ENCODE assay signal across 8 mouse cellular contexts in genomic region chr5:137671443-137672240, GRCm38 (mm10). TPM values are rescaled to one million over a fixed set of nuclear protein-coding genes. Genes with fewer than 3 reads are reported as not detected.
DNase-seq lines count a peak whose midpoint lies in the region; ATAC-seq and TF ChIP-seq lines count a peak whose summit lies in the region.

No protein-coding gene starts in this region.

- peaks cover 39% of the 10 kb centered on the region for H3K4me1 ChIP-seq in bone marrow macrophage, adult 2 months (ENCODE audit: control insufficient read depth, insufficient read depth, low read length)
- H3K4me1 ChIP-seq in kidney, embryonic 15.5 days, result peaks cover 27% of the 10 kb centered on the region
- H3K4me1 ChIP-seq in lung, embryonic 16.5 days (replicated peaks; ENCODE audit: control insufficient read depth, insufficient read depth, low read length), result peaks cover 14% of the 10 kb centered on the region
- peaks cover 6% of the 10 kb centered on the region; the same call in 1 of the 2 replicates for H3K4me1 ChIP-seq in stomach, postnatal 0 days (replicated peaks; ENCODE audit: control insufficient read depth, insufficient read depth)

- no peak for TF ChIP-seq EP300 in stomach, postnatal 0 days (optimal IDR thresholded peaks at IDR 0.05)

- H3K9ac ChIP-seq in kidney, embryonic 15.5 days, result no peak overlapping the region
- H3K9ac ChIP-seq in lung, embryonic 16.5 days (ENCODE audit: low read length), result no peak overlapping the region
- 0 out of 2 replicates have a peak overlapping the region, but pooled peaks have one; percentile 23 for H3K9ac ChIP-seq in stomach, postnatal 0 days (ENCODE audit: low read length)

- no peak for TF ChIP-seq CTCF in bone marrow macrophage, adult 2 months (IDR thresholded peaks at IDR 0.05; ENCODE audit: low read depth, low read length)
- TF ChIP-seq CTCF in stomach, postnatal 0 days (IDR thresholded peaks at IDR 0.05; ENCODE audit: low read depth), result peak; percentile 1; the same call in 1 of the 2 replicates

- no peaks in the 10 kb centered on the region for H3K27me3 ChIP-seq in kidney, embryonic 15.5 days
- no peaks in the 10 kb centered on the region for H3K27me3 ChIP-seq in lung, embryonic 16.5 days (ENCODE audit: control insufficient read depth, insufficient read depth, low read depth, low read length)
- H3K27me3 ChIP-seq in stomach, postnatal 0 days (ENCODE audit: control insufficient read depth, insufficient read depth, low read length), result no peaks in the 10 kb centered on the region

- H3K9me3 ChIP-seq in kidney, embryonic 15.5 days (replicated peaks), result no peaks in the 10 kb centered on the region
- no peaks in the 10 kb centered on the region for H3K9me3 ChIP-seq in lung, embryonic 16.5 days (ENCODE audit: control insufficient read depth, low read length)
- no peaks in the 10 kb centered on the region for H3K9me3 ChIP-seq in stomach, postnatal 0 days (ENCODE audit: control insufficient read depth, low read length)

- H3K36me3 ChIP-seq in kidney, embryonic 15.5 days, result peaks cover 11% of the 10 kb centered on the region
- peaks cover 4% of the 10 kb centered on the region for H3K36me3 ChIP-seq in lung, embryonic 16.5 days (ENCODE audit: control insufficient read depth, insufficient read depth, low read length)
- H3K36me3 ChIP-seq in stomach, postnatal 0 days (ENCODE audit: control insufficient read depth, insufficient read depth, low read length), result 0 out of 2 replicates have a peak, but pooled peaks cover 2% of the 10 kb centered on the region

- peak overlapping the region; percentile 98 for H3K27ac ChIP-seq in bone marrow macrophage, adult 2 months (ENCODE audit: insufficient read depth, low read depth, low read length)
- peak overlapping the region; percentile 84 for H3K27ac ChIP-seq in kidney, embryonic 15.5 days
- H3K27ac ChIP-seq in lung, embryonic 16.5 days (ENCODE audit: low read length), result peak overlapping the region; percentile 40
- peak overlapping the region; percentile 90 for H3K27ac ChIP-seq in stomach, postnatal 0 days (replicated peaks)

- intact Hi-C loops in left cerebral cortex, postnatal 4 days (cut with DNase I), result no loop called here

- peak overlapping the region; percentile 19; the same call in 1 of the 2 replicates for H3K4me2 ChIP-seq in kidney, embryonic 15.5 days
- no peak overlapping the region for H3K4me2 ChIP-seq in lung, embryonic 16.5 days (ENCODE audit: low read depth, low read length)
- H3K4me2 ChIP-seq in stomach, postnatal 0 days (replicated peaks; ENCODE audit: low read depth), result peak overlapping the region; percentile 18; the same call in 1 of the 2 replicates

- no peak for TF ChIP-seq POLR2A in bone marrow macrophage, adult 2 months (IDR thresholded peaks at IDR 0.05; ENCODE audit: borderline replicate concordance, low read depth, low read length)

- DNase-seq in left cerebral cortex, adult 18-20 months (ENCODE audit: low spot score in 2 of 2), result peak; percentile 51 to 55
- no peak for DNase-seq in left cerebral cortex, postnatal 4 days
- peak; percentile 91 for DNase-seq in heart, adult 8-10 months (ENCODE audit: low spot score)
- DNase-seq in stomach, postnatal 0 days (ENCODE audit: low spot score), result peak; percentile 70

- ATAC-seq in kidney, embryonic 15.5 days (replicated peaks; ENCODE audit: low FRiP score), result peak; percentile 78; the same call in 1 of the 2 replicates
- peak; percentile 82 for ATAC-seq in lung, embryonic 16.5 days (ENCODE audit: low read depth)
- peak; percentile 90 for ATAC-seq in stomach, postnatal 0 days (ENCODE audit: low FRiP score, low TSS enrichment)
- no peak for ATAC-seq in CD4-positive, CD25-positive, alpha-beta regulatory T cell, adult 4 months

- H3K4me3 ChIP-seq in bone marrow macrophage, adult 2 months (ENCODE audit: insufficient read depth, low read length), result peak overlapping the region; percentile 31
- no peak overlapping the region for H3K4me3 ChIP-seq in kidney, embryonic 15.5 days (replicated peaks)
- no peak overlapping the region for H3K4me3 ChIP-seq in lung, embryonic 16.5 days (ENCODE audit: low read length)
- no peak overlapping the region for H3K4me3 ChIP-seq in stomach, postnatal 0 days (ENCODE audit: low read depth, low read length)

- 12% methylated on average over 9 of the region's 9 CpGs for WGBS in kidney, embryonic 15.5 days
- WGBS in lung, embryonic 16.5 days, result 16% methylated on average over 9 of the region's 9 CpGs
- 13% methylated on average over 9 of the region's 9 CpGs for WGBS in stomach, postnatal 0 days

RNA-seq across cellular contexts. Expression of gene Agfg2, which starts 12.9 kb away (rescaled TPM):
- 10 to 100 TPM; 46.9 to 48.9 TPM for total RNA-seq in left cerebral cortex, adult 18-20 months (2021)
- 10 to 100 TPM; 23.9 to 24.7 TPM for total RNA-seq in left cerebral cortex, postnatal 4 days (2021)
- 18.1 and 22.5 TPM in 2 replicates for polyA plus RNA-seq in bone marrow macrophage, adult 2 months (2012; ENCODE audit: insufficient read depth, insufficient read length, missing spikeins)
- total RNA-seq in heart, adult 8-10 months (2022), result 10 to 100 TPM; 13.1 to 23.0 (median 15.4) TPM
- polyA plus RNA-seq in kidney, embryonic 15.5 days (2015; fragmentation: Nextera tagmentation; extraction: Ambion mirVana), result 18.9 and 23.1 TPM in 2 replicates
- polyA plus RNA-seq in lung, embryonic 16.5 days (2015; fragmentation: Nextera tagmentation; extraction: Ambion mirVana), result 14.2 and 16.3 TPM in 2 replicates
- 10.4 and 12.4 TPM in 2 replicates for polyA plus RNA-seq in stomach, postnatal 0 days (2015; fragmentation: Nextera tagmentation; extraction: Ambion mirVana)
- polyA plus RNA-seq in CD4-positive, CD25-positive, alpha-beta regulatory T cell, adult 4 months (2017; shearing (Covaris generic)), result 10 to 100 TPM; 14.3 to 15.7 TPM

RNA-seq across cellular contexts. Expression of gene Irs3, which starts 26.1 kb away (rescaled TPM):
- total RNA-seq in left cerebral cortex, adult 18-20 months (2021), result under 1 TPM; 0.44 to 0.87 TPM
- total RNA-seq in left cerebral cortex, postnatal 4 days (2021), result under 1 TPM in 1 of 2 experiments, not detected in 1; 0.28 TPM
- not detected in 2 replicates for polyA plus RNA-seq in bone marrow macrophage, adult 2 months (2012; ENCODE audit: insufficient read depth, insufficient read length, missing spikeins)
- under 1 TPM; 0.30 to 0.94 (median 0.56) TPM for total RNA-seq in heart, adult 8-10 months (2022)
- 0.80 and 0.82 TPM in 2 replicates for polyA plus RNA-seq in kidney, embryonic 15.5 days (2015; fragmentation: Nextera tagmentation; extraction: Ambion mirVana)
- polyA plus RNA-seq in lung, embryonic 16.5 days (2015; fragmentation: Nextera tagmentation; extraction: Ambion mirVana), result 0.38 TPM in 1 of 2 replicates, not detected in the other
- polyA plus RNA-seq in stomach, postnatal 0 days (2015; fragmentation: Nextera tagmentation; extraction: Ambion mirVana), result 0.07 and 0.15 TPM in 2 replicates
- polyA plus RNA-seq in CD4-positive, CD25-positive, alpha-beta regulatory T cell, adult 4 months (2017; shearing (Covaris generic)), result not detected

RNA-seq across cellular contexts. Expression of gene Sap25, which starts 30.5 kb away (rescaled TPM):
- 10 to 100 TPM in 1 of 2 experiments, 1 to 10 TPM in 1; 6.9 to 10.6 TPM for total RNA-seq in left cerebral cortex, adult 18-20 months (2021)
- total RNA-seq in left cerebral cortex, postnatal 4 days (2021), result 1 to 10 TPM; 2.8 to 4.9 TPM
- 107 and 128 TPM in 2 replicates for polyA plus RNA-seq in bone marrow macrophage, adult 2 months (2012; ENCODE audit: insufficient read depth, insufficient read length, missing spikeins)
- 1 to 10 TPM; 1.6 to 4.0 (median 2.8) TPM for total RNA-seq in heart, adult 8-10 months (2022)
- polyA plus RNA-seq in kidney, embryonic 15.5 days (2015; fragmentation: Nextera tagmentation; extraction: Ambion mirVana), result 8.2 and 10.5 TPM in 2 replicates
- polyA plus RNA-seq in lung, embryonic 16.5 days (2015; fragmentation: Nextera tagmentation; extraction: Ambion mirVana), result 9.7 and 12.4 TPM in 2 replicates
- 3.7 and 4.1 TPM in 2 replicates for polyA plus RNA-seq in stomach, postnatal 0 days (2015; fragmentation: Nextera tagmentation; extraction: Ambion mirVana)
- polyA plus RNA-seq in CD4-positive, CD25-positive, alpha-beta regulatory T cell, adult 4 months (2017; shearing (Covaris generic)), result 10 to 100 TPM; 43.0 to 46.6 TPM

RNA-seq across cellular contexts. Expression of gene Gm20605, which starts 42.7 kb away (rescaled TPM):
- total RNA-seq in left cerebral cortex, adult 18-20 months (2021), result 10 to 100 TPM in 1 of 2 experiments, 1 to 10 TPM in 1; 9.7 to 10.1 TPM
- total RNA-seq in left cerebral cortex, postnatal 4 days (2021), result 10 to 100 TPM in 1 of 2 experiments, 1 to 10 TPM in 1; 9.9 to 10.2 TPM
- 37.5 and 42.1 TPM in 2 replicates for polyA plus RNA-seq in bone marrow macrophage, adult 2 months (2012; ENCODE audit: insufficient read depth, insufficient read length, missing spikeins)
- total RNA-seq in heart, adult 8-10 months (2022), result 1 to 10 TPM; 2.3 to 4.2 (median 2.7) TPM
- polyA plus RNA-seq in kidney, embryonic 15.5 days (2015; fragmentation: Nextera tagmentation; extraction: Ambion mirVana), result 10.4 and 13.1 TPM in 2 replicates
- polyA plus RNA-seq in lung, embryonic 16.5 days (2015; fragmentation: Nextera tagmentation; extraction: Ambion mirVana), result 14.8 and 18.1 TPM in 2 replicates
- polyA plus RNA-seq in stomach, postnatal 0 days (2015; fragmentation: Nextera tagmentation; extraction: Ambion mirVana), result 2.4 and 3.4 TPM in 2 replicates
- 10 to 100 TPM; 11.5 to 15.5 TPM for polyA plus RNA-seq in CD4-positive, CD25-positive, alpha-beta regulatory T cell, adult 4 months (2017; shearing (Covaris generic))

RNA-seq across cellular contexts. Expression of gene Lrch4, which starts 42.7 kb away (rescaled TPM):
- 10 to 100 TPM; 13.8 to 14.3 TPM for total RNA-seq in left cerebral cortex, adult 18-20 months (2021)
- 10 to 100 TPM; 13.7 to 13.9 TPM for total RNA-seq in left cerebral cortex, postnatal 4 days (2021)
- 209 and 221 TPM in 2 replicates for polyA plus RNA-seq in bone marrow macrophage, adult 2 months (2012; ENCODE audit: insufficient read depth, insufficient read length, missing spikeins)
- total RNA-seq in heart, adult 8-10 months (2022), result 10 to 100 TPM; 13.1 to 17.8 (median 17.1) TPM
- polyA plus RNA-seq in kidney, embryonic 15.5 days (2015; fragmentation: Nextera tagmentation; extraction: Ambion mirVana), result 47.4 and 50.6 TPM in 2 replicates
- 34.2 and 42.6 TPM in 2 replicates for polyA plus RNA-seq in lung, embryonic 16.5 days (2015; fragmentation: Nextera tagmentation; extraction: Ambion mirVana)
- polyA plus RNA-seq in stomach, postnatal 0 days (2015; fragmentation: Nextera tagmentation; extraction: Ambion mirVana), result 22.5 and 27.0 TPM in 2 replicates
- polyA plus RNA-seq in CD4-positive, CD25-positive, alpha-beta regulatory T cell, adult 4 months (2017; shearing (Covaris generic)), result 10 to 100 TPM; 46.5 to 81.2 TPM

Comparison
In these comparisons a context has a peak if more than half of its experiments do, and no peak if none do; other contexts are left out.
1. H3K27ac ChIP-seq: peak in every context shown above with its lines; median percentile 98 in bone marrow macrophage, adult 2 months; 90 in stomach, postnatal 0 days; 84 in kidney, embryonic 15.5 days; 40 in lung, embryonic 16.5 days.